8 mouse cellular contexts compared by ENCODE assay signal in genomic region chr17:34025756-34026151, GRCm38 (mm10). TPM values are rescaled to one million over a fixed set of nuclear protein-coding genes. Genes with fewer than 3 reads are reported as not detected.
A peak's percentile ranks its signal among the peaks of the same experiment; 100 is the strongest.
DNase-seq lines count a peak whose midpoint lies in the region; ATAC-seq and TF ChIP-seq lines count a peak whose summit lies in the region.

No protein-coding gene starts in this region.

- WGBS in intestine, postnatal 0 days, result 52% methylated on average over 7 of the region's 7 CpGs
- 2% methylated on average over 7 of the region's 7 CpGs for WGBS in neural tube, embryonic 14.5 days

- TF ChIP-seq CTCF in intestine, postnatal 0 days (IDR thresholded peaks at IDR 0.05; ENCODE audit: low read depth), result no peak

- peak; percentile 23 for DNase-seq in right cerebral cortex, postnatal 14 days
- no peak for DNase-seq in right cerebral cortex, postnatal 25 days
- no peak for DNase-seq in thymus, postnatal 10 days (ENCODE audit: low spot score in 2 of 2)
- DNase-seq in layer of hippocampus, adult 11-12 months (ENCODE audit: low spot score), result no peak

- H3K36me3 ChIP-seq in erythroblast, embryonic 14.5 days (ENCODE audit: control insufficient read depth), result peaks cover 54% of the 10 kb centered on the region
- H3K36me3 ChIP-seq in intestine, postnatal 0 days (ENCODE audit: control insufficient read depth, insufficient read depth), result peaks cover 41% of the 10 kb centered on the region
- H3K36me3 ChIP-seq in neural tube, embryonic 14.5 days (ENCODE audit: control insufficient read depth, insufficient read depth, low read length), result peaks cover 12% of the 10 kb centered on the region

- H3K4me1 ChIP-seq in erythroblast, embryonic 14.5 days (ENCODE audit: control insufficient read depth), result peaks cover 74% of the 10 kb centered on the region
- H3K4me1 ChIP-seq in intestine, postnatal 0 days (replicated peaks; ENCODE audit: control insufficient read depth, insufficient read depth, low read length), result peaks cover 24% of the 10 kb centered on the region; the same call in 1 of the 2 replicates
- peaks cover 52% of the 10 kb centered on the region for H3K4me1 ChIP-seq in neural tube, embryonic 14.5 days (ENCODE audit: control insufficient read depth, insufficient read depth, low read length)

- ATAC-seq in erythroblast, adult 5-6 weeks (replicated peaks; ENCODE audit: low FRiP score, poor library complexity, severe bottlenecking), result no peak
- ATAC-seq in intestine, postnatal 0 days, result no peak
- ATAC-seq in neural tube, embryonic 14.5 days (ENCODE audit: low read depth), result peak; percentile 9; the same call in 1 of the 2 replicates

- H3K27ac ChIP-seq in intestine, postnatal 0 days (ENCODE audit: low read depth, low read length), result no peak overlapping the region
- peak overlapping the region; percentile 99 for H3K27ac ChIP-seq in neural tube, embryonic 14.5 days (ENCODE audit: low read depth, low read length)

- H3K4me3 ChIP-seq in erythroblast, embryonic 14.5 days (replicated peaks), result peak overlapping the region; percentile 91
- H3K4me3 ChIP-seq in intestine, postnatal 0 days (ENCODE audit: low read depth, low read length), result peak overlapping the region; percentile 86; the same call in 1 of the 2 replicates
- peak overlapping the region; percentile 58 for H3K4me3 ChIP-seq in neural tube, embryonic 14.5 days (ENCODE audit: low read depth, low read length)

- no peaks in the 10 kb centered on the region for H3K27me3 ChIP-seq in erythroblast, embryonic 14.5 days (ENCODE audit: control insufficient read depth)
- H3K27me3 ChIP-seq in intestine, postnatal 0 days (replicated peaks; ENCODE audit: control insufficient read depth, insufficient read depth, low read length), result no peaks in the 10 kb centered on the region
- H3K27me3 ChIP-seq in neural tube, embryonic 14.5 days (ENCODE audit: control insufficient read depth, insufficient read depth, low read length), result no peaks in the 10 kb centered on the region

- H3K4me2 ChIP-seq in intestine, postnatal 0 days (replicated peaks; ENCODE audit: low read depth), result peak overlapping the region; percentile 99
- H3K4me2 ChIP-seq in neural tube, embryonic 14.5 days (ENCODE audit: low read depth, low read length), result peak overlapping the region; percentile 93

- no peak overlapping the region for H3K9ac ChIP-seq in intestine, postnatal 0 days (ENCODE audit: low read depth, low read length)
- peak overlapping the region; percentile 91; the same call in 1 of the 2 replicates for H3K9ac ChIP-seq in neural tube, embryonic 14.5 days (replicated peaks; ENCODE audit: low read depth, low read length)

- H3K9me3 ChIP-seq in erythroblast, embryonic 14.5 days (ENCODE audit: control insufficient read depth, low read length), result peaks cover 25% of the 10 kb centered on the region
- H3K9me3 ChIP-seq in intestine, postnatal 0 days (ENCODE audit: control insufficient read depth), result no peaks in the 10 kb centered on the region
- H3K9me3 ChIP-seq in neural tube, embryonic 14.5 days (ENCODE audit: control insufficient read depth, low read length), result no peaks in the 10 kb centered on the region

RNA-seq across cellular contexts. Expression of gene Ring1, which starts 1.3 kb away (rescaled TPM):
- 1.8 and 2.5 TPM in 2 replicates for polyA plus RNA-seq in erythroblast, embryonic 14.5 days (2012)
- 1.9 and 9.2 TPM in 2 replicates for total RNA-seq in erythroblast, adult 5-6 weeks (2015; ENCODE audit: low replicate concordance)
- 2.0 and 2.8 TPM in 2 replicates for total RNA-seq in erythroblast, adult 5-6 weeks (2017; ENCODE audit: low replicate concordance)
- 9.1 and 10.1 TPM in 2 replicates for polyA plus RNA-seq in intestine, postnatal 0 days (2015; fragmentation: Nextera tagmentation; extraction: Ambion mirVana)
- 5.6 and 7.3 TPM in 2 replicates for polyA plus RNA-seq in neural tube, embryonic 14.5 days (2014; fragmentation: Nextera tagmentation; extraction: Ambion mirVana)

RNA-seq across cellular contexts. Expression of gene H2-Ke6, which starts 2.1 kb away (rescaled TPM):
- polyA plus RNA-seq in erythroblast, embryonic 14.5 days (2012), result 1.4 TPM in 2 replicates
- 26.5 and 50.7 TPM in 2 replicates for total RNA-seq in erythroblast, adult 5-6 weeks (2015; ENCODE audit: low replicate concordance)
- 15.0 and 17.8 TPM in 2 replicates for total RNA-seq in erythroblast, adult 5-6 weeks (2017; ENCODE audit: low replicate concordance)
- 59.8 and 67.1 TPM in 2 replicates for polyA plus RNA-seq in intestine, postnatal 0 days (2015; fragmentation: Nextera tagmentation; extraction: Ambion mirVana)
- polyA plus RNA-seq in neural tube, embryonic 14.5 days (2014; fragmentation: Nextera tagmentation; extraction: Ambion mirVana), result 70.1 and 72.1 TPM in 2 replicates

RNA-seq across cellular contexts. Expression of gene Slc39a7, which starts 5.7 kb away (rescaled TPM):
- polyA plus RNA-seq in erythroblast, embryonic 14.5 days (2012), result 3.5 TPM in 2 replicates
- total RNA-seq in erythroblast, adult 5-6 weeks (2015; ENCODE audit: low replicate concordance), result not detected in 2 replicates
- total RNA-seq in erythroblast, adult 5-6 weeks (2017; ENCODE audit: low replicate concordance), result 11.5 and 16.6 TPM in 2 replicates
- polyA plus RNA-seq in intestine, postnatal 0 days (2015; fragmentation: Nextera tagmentation; extraction: Ambion mirVana), result 99.1 and 99.5 TPM in 2 replicates
- polyA plus RNA-seq in neural tube, embryonic 14.5 days (2014; fragmentation: Nextera tagmentation; extraction: Ambion mirVana), result 77.9 and 90.8 TPM in 2 replicates

RNA-seq across cellular contexts. Expression of gene Rxrb, which starts 5.9 kb away (rescaled TPM):
- 10.1 and 11.3 TPM in 2 replicates for polyA plus RNA-seq in erythroblast, embryonic 14.5 days (2012)
- 7.1 and 8.3 TPM in 2 replicates for total RNA-seq in erythroblast, adult 5-6 weeks (2015; ENCODE audit: low replicate concordance)
- 10.7 and 12.0 TPM in 2 replicates for total RNA-seq in erythroblast, adult 5-6 weeks (2017; ENCODE audit: low replicate concordance)
- polyA plus RNA-seq in intestine, postnatal 0 days (2015; fragmentation: Nextera tagmentation; extraction: Ambion mirVana), result 19.5 and 22.1 TPM in 2 replicates
- 29.1 and 30.8 TPM in 2 replicates for polyA plus RNA-seq in neural tube, embryonic 14.5 days (2014; fragmentation: Nextera tagmentation; extraction: Ambion mirVana)

RNA-seq across cellular contexts. Expression of gene Col11a2, which starts 13.5 kb away (rescaled TPM):
- 0.45 and 0.56 TPM in 2 replicates for polyA plus RNA-seq in erythroblast, embryonic 14.5 days (2012)
- total RNA-seq in erythroblast, adult 5-6 weeks (2015; ENCODE audit: low replicate concordance), result 1.3 TPM in 1 of 2 replicates, not detected in the other
- total RNA-seq in erythroblast, adult 5-6 weeks (2017; ENCODE audit: low replicate concordance), result 4.3 and 7.0 TPM in 2 replicates
- 0.13 and 0.21 TPM in 2 replicates for polyA plus RNA-seq in intestine, postnatal 0 days (2015; fragmentation: Nextera tagmentation; extraction: Ambion mirVana)
- 3.6 and 4.5 TPM in 2 replicates for polyA plus RNA-seq in neural tube, embryonic 14.5 days (2014; fragmentation: Nextera tagmentation; extraction: Ambion mirVana)

Comparison
In these comparisons a context has a peak if more than half of its experiments do, and no peak if none do; other contexts are left out.
1. RNA of gene H2-Ke6, which starts 2.1 kb away (polyA plus RNA-seq): 70.1 to 72.1 TPM in neural tube, embryonic 14.5 days and 59.8 to 67.1 TPM in intestine, postnatal 0 days; 1.4 TPM in erythroblast, embryonic 14.5 days; every median in the first group is over 10 times any median in the second.
2. RNA of gene Slc39a7, which starts 5.7 kb away (polyA plus RNA-seq): 99.1 to 99.5 TPM in intestine, postnatal 0 days and 77.9 to 90.8 TPM in neural tube, embryonic 14.5 days; 3.5 TPM in erythroblast, embryonic 14.5 days; every median in the first group is over 10 times any median in the second.
3. Peak in every context shown above with its lines, with median percentiles within 50 percentile points of each other: H3K4me3 ChIP-seq.